Mouse (Mus musculus): ENCODE results near the gene Camk1g. TPM values are rescaled to one million over a fixed set of nuclear protein-coding genes. Genes with fewer than 3 reads are reported as not detected.

The Camk1g gene
- polyA plus RNA-seq, 1 experiment from 2014 or later = not detected

Other genes starting within 250 kb of the Camk1g start
- gene Diexf, start 240.0 kb downstream of the Camk1g start, polyA plus RNA-seq (2018) = 5.6 to 8.0 TPM (median 6.4 TPM) in 3 replicates
- not detected in 3 replicates for gene Irf6, start 217.2 kb downstream of the Camk1g start, polyA plus RNA-seq (2018)
- gene A130010J15Rik, start 202.3 kb downstream of the Camk1g start, polyA plus RNA-seq (2018) = 4.8 to 6.7 TPM (median 4.8 TPM) in 3 replicates
- gene Traf3ip3, start 168.6 kb downstream of the Camk1g start, polyA plus RNA-seq (2018) = 10.8 to 32.5 TPM (median 15.4 TPM) in 3 replicates
- gene Lamb3, start 162.6 kb downstream of the Camk1g start, polyA plus RNA-seq (2018) = 0.05 TPM in 1 of 3 replicates, not detected in the others
- 0.29 to 0.38 TPM in 2 of 3 replicates, not detected in the other for gene Hsd11b1, start 106.2 kb downstream of the Camk1g start, polyA plus RNA-seq (2018)
- 0.43 TPM in 1 of 3 replicates, not detected in the others for gene G0s2, start 97.1 kb downstream of the Camk1g start, polyA plus RNA-seq (2018)